Mouse (Mus musculus): ENCODE data around the gene Ncf2. TPM values are rescaled to one million over a fixed set of nuclear protein-coding genes. Genes with fewer than 3 reads are reported as not detected.
"Not testable (repeated sequence)": the region's sequence is repeated elsewhere in the genome, so short reads cannot be mapped to it uniquely, and the experiment has no call there.

Gene Ncf2
- total RNA-seq (2021): 1 to 10 TPM; 5.4 to 7.3 TPM
- long read RNA-seq, experiment 1, partial matches to known transcripts: 0 of 2 reads
- long read RNA-seq, experiment 1, other reads (novel, unspliced or antisense): 1 of 2 reads
- long read RNA-seq, experiment 2, partial matches to known transcripts: 1 of 8 reads
- long read RNA-seq, experiment 2, other reads (novel, unspliced or antisense): 5 of 8 reads

DNA sequence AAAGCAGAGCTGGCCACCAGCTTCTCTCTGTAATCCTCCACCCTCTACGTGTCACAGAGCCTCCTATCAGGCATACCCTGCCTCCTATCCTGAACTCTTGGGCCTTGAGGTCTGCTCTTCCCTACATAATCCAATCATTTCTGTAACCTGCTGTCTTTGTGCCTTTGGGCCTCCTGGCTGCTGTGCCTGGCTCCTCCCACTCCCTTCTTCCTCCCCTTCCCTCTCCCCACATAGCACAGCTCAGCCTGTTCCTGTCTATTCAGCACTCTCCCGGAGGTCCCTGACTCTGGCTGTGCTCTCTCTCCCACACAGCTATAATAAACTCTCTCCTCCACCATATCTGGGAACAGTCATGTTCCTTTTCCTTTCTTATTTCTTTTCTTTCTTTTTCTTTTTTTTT, at the start of gene Ncf2:
TSS of gene Ncf2 (plus strand) at position 298 of the 400 bp plus-strand sequence.
- DNase-seq (ENCODE audit: low spot score in 2 of 2): no peak

DNA sequence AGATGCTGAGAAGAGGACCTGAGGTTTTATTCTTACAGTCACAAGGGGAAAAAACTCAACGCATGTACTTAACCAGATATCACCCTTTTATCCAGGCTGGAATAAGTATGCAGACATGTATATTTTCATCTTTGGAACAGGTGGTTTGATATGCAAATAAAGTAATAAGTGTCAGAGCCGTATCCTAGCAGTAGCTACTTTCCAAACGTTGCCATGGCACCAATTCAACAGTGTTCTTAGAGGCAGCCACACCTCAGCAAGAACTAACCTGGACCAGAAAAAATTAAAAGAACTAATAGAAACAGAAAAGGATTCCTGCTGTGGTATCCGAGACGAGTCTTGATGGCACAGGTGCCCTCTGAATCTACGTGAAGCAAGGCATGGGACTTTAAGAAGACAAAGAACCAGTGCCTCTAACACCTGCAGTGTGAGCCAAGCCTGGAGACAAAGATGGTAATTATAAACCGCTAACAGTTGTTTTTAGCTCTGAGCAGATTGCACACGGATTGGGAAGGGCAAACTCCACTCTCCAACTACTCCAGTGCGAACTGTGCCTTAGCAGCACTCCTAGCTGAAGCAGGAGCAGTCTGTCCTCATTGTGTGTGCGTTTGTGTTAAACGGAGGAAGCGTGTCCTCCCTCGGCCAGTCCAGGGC, 49.6 kb upstream of the Ncf2 start, which contains the start of gene Apobec4:
TSS of gene Apobec4 (plus strand) at position 240 of the 654 bp plus-strand sequence.
- no peak for DNase-seq (ENCODE audit: low spot score in 2 of 2)

DNA sequence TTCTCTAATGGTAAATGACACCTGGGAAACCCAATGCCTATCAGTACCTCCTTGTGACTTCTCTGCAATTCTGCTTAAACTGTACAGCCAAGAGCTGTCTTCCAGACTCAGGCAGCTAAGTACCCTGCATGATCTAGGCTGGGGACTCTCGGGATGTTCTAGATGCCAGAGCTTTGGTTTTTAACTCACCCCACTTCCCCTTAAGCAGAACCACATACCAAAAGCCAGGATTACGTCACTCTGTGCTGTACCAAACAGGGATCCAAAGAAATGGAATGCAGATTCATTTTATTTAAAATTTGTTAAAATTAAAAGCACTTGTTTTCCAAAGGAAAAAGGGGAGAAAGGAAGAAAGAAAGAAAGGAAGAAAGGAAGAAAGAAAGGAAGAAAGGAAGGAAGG, 38.2 kb upstream of the Ncf2 start:
- DNase-seq (ENCODE audit: low spot score in 2 of 2): no peak

DNA sequence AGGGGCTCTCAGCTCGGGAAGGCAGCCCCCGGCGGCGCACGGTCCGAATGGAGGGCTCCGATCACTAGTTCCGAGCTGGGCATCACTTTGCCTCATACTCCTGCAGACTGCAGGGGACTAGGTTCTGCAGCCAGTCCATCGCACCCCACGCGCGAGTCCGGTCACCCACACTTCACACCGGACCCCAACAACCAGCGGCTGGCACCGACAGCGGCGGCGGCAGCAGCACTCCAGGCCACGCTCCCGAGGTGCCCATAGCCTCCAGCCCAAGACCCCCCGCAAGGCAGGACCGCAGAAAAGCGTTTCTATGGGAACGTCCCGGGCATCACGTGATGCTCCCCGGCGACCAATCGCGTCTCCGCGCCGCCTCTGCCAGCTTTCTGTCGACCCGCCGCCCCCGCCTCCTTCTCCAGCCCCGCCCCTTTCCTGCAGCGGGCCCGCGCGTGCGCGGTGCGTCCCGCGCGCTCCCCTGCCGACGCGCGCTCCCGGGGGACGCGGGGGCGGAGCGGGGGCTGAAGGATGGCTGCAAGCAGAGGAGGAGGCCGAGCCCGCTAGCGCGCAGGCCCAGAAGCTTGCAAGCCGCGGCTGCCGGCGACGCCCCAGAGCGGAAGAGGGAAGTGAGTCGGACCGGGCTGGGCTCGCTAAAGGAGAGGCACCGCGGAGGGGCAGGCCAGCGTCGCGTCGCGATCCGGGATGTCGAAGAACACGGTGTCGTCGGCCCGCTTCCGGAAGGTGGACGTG, 33.8 kb upstream of the Ncf2 start, which contains the start of the genes Rgl1 and Arpc5:
TSS of gene Rgl1 (minus strand) at position 320 of the 741 bp plus-strand sequence.
TSS of gene Arpc5 (plus strand) at position 511 of the 741 bp plus-strand sequence.
- DNase-seq (ENCODE audit: low spot score in 2 of 2): peak; percentile 95

DNA sequence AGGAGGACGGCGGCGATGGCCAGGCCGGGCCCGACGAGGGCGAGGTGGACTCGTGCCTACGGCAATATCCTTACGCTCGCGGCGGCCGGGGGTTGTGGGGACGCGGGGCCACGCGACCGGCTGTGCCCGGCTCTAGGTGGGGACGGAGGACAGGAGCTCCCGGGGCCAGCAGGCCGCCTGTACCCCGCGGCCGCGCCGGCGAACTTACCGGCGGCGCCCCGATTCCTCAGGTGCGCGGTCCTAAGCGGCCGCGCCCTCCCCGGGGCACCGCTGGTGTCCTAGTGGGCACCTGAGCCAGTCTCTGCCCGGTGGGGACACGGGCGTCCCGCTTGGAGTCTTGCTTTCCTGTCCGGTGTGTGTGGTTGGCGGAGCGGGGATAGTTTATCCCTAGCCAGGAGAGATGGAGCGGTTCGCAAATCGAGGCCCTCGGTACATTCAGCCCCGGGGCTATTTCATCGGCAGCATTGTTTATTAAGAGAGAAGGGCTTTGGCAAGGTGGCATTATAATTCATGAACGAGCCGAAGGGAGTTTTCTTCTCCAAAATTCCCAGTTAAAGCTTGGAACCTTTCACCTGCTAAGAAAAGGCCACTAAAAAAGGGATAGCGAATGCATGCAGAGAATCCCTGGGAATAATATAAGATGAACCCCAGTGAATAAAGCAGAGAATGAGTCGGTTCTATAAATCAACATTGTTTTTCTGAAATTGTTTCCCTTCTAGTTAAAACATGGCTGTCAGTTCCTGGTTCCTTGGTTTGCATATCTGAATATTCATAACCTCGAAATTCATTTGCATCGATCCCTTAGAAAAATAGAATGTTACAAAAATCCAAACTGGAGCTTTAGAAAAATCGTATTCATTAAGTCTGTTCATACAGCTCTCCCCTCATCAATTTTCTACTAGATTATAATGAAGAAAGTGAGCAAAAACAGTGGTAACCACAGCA, 32.9 kb upstream of the Ncf2 start:
- no peak for DNase-seq (ENCODE audit: low spot score in 2 of 2)

DNA sequence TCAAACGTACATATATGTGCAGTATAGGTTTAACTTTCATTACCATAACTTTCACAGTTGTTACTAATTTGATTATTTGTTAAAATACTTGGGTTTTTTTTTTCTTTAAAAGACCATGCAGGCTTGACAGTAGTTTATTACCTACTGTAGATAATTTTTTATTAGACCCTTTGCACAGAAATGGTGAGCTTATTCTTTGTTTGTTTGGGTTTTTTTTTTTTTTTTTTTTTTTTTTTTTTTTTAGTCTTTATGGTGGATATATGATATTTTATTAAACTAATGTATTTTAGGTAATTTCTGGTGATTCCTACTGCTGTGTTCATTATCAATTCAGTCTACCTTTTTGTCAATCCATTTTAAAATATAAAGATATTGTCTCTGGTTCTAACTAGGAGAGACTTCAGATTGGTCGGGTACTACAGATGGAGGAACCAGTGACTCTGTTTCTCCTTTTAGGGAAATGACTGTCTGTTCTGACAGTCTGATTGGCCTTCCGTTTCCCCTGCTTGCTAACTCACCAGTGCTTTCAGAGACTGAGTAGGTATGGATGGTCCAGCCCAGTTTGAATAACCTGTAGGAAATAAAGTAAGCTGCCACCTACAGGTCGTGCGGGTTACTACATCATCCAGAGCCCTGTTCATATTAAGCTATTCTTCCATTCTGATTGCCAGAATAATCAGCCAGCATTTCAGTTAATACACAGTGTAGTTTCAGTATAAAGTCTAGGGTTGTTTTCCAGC, 32.1 kb upstream of the Ncf2 start:
- DNase-seq (ENCODE audit: low spot score in 2 of 2): peak; percentile 47 to 59

DNA sequence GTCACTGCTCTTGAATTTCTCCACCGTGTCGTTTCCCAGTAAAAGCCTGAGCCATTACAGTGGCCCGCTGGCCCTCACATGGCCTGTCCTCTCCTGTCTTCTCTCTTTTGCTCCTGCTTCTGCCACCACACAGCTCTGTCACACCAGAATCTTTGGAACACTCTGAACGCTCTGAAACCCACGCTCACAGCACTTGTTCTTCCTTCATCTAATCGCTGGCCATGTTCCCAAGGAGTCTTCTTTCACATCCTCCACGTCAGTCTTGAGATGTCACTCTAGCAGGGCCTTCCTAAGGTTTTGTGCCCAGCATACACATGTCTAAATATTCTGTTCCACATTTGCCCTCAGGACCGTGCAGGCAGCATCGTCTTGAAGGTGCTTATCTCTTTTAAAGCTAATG, 29.0 kb upstream of the Ncf2 start:
- no peak for DNase-seq (ENCODE audit: low spot score in 2 of 2)

DNA sequence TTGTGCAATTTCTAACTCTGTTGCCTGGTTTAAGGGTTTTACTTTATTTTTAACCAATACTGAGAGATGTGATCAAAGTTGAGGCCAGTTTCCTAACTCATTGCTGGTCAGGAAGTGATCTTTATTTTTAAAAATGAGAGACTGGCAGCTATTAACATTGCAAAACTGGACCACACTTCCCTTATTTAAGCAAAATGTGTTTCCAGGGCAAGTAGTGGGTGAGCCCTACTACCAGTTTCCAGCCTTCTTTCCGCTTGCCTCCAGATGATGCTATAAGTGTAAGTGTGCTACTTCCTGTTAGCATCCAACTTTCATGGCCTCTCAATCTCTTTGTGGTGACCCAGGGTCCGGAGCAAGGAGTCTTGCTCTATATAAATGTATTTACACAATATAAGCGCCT, 25.4 kb upstream of the Ncf2 start:
- DNase-seq (ENCODE audit: low spot score in 2 of 2): not testable (repeated sequence)

DNA sequence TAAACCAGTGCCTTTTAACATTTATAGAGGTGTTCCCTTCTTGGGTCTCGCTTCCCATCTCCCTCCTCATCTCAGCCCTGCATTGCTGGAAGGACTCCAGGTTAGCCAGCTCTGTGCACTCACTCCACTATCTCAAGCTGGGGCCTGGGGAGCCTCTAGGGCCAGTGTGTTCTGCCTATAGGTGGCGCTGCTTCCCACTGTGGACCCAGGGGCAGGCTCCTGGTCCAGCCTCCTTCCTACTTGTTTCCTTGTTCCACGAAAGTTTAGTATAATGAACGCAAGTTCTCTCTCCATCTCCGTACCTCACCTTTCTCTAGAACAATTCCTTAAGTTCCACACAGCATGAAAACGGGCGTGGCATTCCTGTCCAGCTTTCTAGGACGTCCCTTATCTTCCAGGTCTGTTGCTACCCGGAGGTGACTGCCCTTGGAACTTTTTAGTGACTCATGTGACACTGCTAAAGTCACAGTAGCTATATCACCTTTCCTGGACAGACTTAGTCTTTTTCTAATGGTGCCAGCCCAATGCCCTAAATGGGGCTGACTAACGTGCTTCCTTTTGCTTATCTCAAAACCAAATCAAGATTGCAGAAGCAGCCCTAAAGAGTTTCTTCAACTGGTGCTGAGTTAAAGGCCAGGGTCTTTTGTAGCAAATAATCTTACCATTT, 20.8 kb upstream of the Ncf2 start:
- DNase-seq (ENCODE audit: low spot score in 2 of 2): peak; percentile 35 to 65

DNA sequence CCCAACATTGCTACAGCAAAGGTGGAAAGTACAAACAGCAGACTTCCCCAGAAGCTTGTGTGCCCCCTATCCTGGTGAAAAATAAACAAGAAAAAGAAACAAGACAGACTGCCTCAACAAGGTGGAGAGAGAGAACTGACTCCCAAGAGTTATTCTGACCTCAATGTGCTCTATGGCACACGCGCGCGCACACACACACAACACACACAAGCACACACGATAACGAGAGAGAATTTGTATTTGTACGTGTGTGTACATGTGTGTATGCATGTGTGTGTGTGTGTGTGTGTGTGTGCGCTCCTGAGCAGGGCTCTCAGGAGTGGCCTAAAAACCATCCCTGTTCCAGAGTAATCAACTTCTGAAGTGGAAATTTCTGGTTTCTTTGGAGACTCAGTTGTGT, 15.4 kb upstream of the Ncf2 start:
- DNase-seq (ENCODE audit: low spot score in 2 of 2): no peak

DNA sequence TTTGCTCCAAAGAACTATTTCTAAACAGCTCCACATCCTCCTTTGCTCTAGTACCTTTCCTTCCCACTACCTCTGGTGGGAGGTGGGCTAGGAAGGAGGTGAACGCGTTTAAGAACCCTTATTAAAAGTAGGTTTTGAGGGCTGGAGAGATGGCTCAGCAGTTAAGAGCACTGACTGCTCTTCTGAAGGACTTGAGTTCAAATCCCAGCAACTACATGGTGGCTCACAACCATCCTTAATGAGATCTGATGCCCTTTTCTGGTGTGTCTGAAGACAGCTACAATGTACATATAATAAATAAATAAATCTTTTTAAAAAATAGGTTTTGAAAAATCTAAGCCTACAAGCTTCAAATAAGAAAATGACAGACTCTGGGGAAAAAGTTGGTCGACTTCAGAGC, 14.5 kb upstream of the Ncf2 start:
- DNase-seq (ENCODE audit: low spot score in 2 of 2): not testable (repeated sequence)

DNA sequence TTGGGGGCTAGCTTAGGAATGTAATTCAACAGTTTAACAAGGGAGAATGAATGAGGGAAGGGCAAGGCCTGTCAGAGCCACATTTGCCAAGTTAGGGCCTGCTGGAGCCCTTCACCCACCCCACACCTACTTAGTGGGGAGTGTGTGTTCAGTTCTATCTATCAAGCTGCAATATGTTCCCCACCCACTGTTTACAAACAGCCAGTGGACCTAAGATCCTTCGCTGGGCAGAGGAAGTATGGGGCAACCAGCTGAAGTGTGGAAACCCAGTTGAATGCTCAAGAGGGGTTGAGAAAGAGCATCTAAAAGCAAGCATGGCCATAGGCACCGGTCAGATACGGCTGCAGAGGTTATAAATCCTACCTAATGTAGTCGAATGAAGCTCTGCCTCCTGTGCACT, 13.0 kb upstream of the Ncf2 start:
- DNase-seq (ENCODE audit: low spot score in 2 of 2): no peak

DNA sequence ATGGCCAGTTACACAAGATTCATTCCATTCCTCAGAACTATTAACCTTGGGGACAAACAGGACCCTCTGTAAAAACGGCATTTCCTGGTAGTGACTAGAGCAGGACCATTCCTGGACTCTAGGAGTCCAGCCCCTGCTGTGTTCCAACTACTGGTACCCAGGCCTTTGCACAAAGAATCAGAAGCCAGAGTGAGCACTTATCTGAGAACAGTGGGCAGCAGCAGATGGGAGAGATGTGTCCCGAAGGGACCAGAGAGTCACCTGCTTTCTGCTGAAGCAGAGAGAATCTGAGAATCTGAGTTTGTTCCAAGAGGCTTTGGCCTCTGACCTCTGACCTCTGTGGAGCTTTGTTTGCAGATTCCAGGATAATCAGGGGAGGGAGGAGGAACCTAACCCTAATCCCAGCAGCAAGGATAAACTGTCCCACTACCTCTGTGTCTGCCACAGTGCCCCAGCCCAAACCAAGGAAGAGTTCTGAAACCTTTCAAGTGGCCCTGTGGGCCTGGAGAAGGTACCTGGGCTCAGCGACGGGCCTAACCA, 11.8 kb upstream of the Ncf2 start:
- no peak for DNase-seq (ENCODE audit: low spot score in 2 of 2)

DNA sequence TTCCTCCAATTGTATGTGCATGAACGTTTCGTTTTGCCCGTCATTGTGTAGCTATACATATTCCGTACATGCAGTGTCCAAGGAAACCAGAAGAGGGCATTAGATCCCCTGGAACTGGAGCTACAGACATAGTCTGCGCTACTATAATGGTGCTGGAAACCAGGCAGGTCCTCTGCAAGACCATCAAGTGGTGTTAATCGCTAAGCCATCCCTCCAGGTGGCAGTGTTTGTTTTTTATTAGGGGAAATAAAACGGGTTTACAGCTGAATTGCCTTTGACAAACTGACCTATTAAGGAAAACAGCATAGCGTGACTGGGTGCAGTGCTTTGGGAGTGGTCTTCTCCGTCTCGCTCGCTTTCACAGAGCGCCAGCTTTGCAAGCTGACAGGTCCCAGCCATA, 9.7 kb upstream of the Ncf2 start:
- no peak for DNase-seq (ENCODE audit: low spot score in 2 of 2)

DNA sequence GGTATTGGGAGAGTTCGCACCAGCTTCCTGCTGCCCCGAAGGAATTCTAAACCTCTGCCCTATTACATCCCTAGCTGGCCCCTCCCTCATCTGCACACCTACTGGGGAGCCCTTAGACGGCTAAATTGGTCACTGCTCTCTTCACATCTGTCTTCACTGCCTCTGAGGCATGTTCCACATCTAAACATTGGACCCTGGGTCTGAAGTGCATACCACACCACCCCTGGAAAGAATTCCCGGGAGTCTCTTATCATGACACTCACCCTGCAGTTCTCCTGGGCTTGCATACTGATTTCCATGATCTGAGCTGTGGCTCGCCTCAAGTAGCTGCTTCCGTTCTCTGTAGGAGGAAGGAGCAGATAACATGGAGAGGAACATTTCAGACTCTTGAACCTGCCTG, 9.2 kb upstream of the Ncf2 start:
- no peak for DNase-seq (ENCODE audit: low spot score in 2 of 2)

DNA sequence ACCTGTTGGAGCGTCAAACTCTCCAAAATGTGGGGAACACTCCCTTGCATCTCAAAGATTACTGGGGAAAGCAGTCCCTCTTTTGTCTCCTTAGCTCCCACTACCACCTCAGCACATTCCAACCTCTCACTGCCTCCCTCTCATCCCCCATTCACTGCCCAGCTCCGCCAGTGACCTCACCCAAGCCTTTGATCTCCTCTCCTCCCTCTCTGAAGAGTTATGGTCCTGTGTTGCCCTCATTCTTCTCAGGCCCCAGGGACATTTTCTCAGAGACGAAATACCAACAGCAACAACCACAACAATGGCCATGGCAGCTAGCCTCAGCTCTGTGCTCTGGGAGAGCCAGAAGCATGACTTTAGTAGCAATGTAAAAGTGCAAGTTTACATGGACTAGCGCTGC, 8.7 kb upstream of the Ncf2 start:
- no peak for DNase-seq (ENCODE audit: low spot score in 2 of 2)

DNA sequence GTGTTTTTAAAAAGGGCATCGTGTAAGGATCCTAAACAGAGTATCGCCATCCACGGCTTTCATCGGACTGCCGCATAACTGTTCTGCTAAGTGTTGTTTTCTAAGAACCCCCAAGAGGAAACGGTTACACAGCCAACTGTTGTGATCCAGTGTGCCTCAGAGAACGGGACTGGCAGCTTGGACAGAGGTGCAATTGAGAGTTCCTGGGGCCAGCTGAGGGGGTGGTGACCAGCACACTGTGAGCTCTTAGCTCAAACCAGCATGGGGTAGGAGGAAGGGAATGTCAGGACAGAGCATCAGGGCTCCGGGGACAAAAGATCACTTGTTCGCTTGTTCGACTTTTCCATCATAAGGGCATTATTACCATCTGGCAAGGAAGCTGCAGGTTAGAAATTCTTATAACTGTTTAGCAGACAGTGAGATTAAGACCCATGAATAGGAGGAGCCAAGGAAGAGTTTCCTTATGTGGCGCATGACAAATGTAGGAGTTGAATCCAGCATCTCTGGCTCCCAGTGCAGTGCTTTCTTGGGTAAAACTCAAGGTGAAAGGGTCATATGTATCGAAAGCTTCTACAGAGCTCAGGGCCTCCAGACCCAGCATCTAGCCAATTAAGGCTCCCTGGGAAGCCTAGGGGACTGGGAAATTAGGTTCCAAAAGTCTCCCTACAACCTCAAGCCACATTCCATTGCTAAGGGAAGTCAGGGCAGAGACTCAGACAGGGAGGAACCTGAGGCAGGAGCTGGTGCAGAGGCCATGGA, 7.1 kb upstream of the Ncf2 start:
- DNase-seq (ENCODE audit: low spot score in 2 of 2): no peak

DNA sequence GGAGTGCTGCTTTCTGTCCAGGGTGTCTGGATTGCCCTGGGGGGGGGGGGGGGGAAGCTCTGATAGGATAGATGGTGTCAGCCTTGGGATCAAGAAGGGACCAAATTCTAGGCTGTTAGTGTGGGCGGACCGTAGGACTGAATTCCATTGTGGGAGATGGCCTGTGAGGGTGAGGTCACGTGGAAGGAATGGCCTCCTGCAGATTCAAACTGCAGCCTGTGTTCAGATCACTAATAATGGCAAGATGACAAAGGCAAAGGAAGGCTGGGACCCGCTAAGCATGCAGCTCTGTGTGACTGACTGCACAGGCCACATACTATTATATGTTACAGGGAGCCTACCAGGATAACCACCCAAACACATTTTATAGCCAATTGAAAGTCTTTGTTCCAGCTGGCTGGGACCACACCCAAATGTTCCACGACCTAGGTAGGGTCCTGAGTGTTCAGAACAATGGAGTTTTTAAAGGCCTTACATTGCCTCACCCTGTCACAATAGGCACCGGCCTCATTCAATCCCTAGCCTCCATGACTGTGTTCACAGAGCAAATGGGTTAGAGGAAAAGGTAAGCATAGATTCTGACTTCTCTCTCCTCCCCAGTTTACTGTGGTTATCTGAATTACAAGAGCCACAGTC, 6.4 kb upstream of the Ncf2 start:
- DNase-seq (ENCODE audit: low spot score in 2 of 2): no peak

All from adrenal gland, postnatal 4 days (tissue).